Mouse (Mus musculus): ENCODE measurements at regions not wholly inside any gene's neighbourhood (a gene's known extent, or its start where the extent isn't known, plus 50 kb on each side); places are given as distances from the start of the nearest gene placed in this dataset.

DNA sequence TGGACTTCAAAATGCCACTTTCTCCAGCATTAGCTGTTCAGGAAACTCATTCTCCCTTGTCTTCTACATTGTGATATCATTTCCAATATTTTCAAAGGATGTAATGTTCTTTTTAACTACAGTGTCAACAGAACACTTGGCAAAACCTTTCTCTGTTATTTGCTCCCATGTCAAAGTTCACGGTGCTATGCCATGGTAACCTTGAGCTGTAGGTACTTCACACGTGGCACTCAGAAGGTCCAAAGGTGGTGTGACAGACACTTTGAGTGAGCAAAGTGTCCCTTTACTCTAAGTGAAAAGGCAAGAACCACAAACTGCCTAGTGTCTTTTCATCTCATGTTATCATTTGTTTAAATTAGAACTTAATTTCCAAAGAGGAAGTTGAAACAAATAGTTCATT lies 53.3 kb upstream of the Tram2 start:
- no peak for TF ChIP-seq CTCF (IDR thresholded peaks at IDR 0.05; ENCODE audit: low read depth)
- TF ChIP-seq EP300 (IDR thresholded peaks at IDR 0.05; ENCODE audit: low read depth): peak; percentile 96

Measured in liver, postnatal 0 days (tissue).